Mouse (Mus musculus) embryo, embryonic 10.5 days (tissue): ENCODE measurements at regions not wholly inside any gene's neighbourhood (a gene's known extent, or its start where the extent isn't known, plus 50 kb on each side); places are given as distances from the start of the nearest gene placed in this dataset.

Source experiments
- DNase-seq: peaks from one replicate; pipeline ENCODE4 v3.0.0-alpha.2; 2015; ENCODE audit warnings: low spot score

- peak; percentile 78 for DNase-seq
These were observed 198.4 kb downstream of the Klf6 start for GRCm38 (mm10) chr13:6059515-6060228.

DNA sequence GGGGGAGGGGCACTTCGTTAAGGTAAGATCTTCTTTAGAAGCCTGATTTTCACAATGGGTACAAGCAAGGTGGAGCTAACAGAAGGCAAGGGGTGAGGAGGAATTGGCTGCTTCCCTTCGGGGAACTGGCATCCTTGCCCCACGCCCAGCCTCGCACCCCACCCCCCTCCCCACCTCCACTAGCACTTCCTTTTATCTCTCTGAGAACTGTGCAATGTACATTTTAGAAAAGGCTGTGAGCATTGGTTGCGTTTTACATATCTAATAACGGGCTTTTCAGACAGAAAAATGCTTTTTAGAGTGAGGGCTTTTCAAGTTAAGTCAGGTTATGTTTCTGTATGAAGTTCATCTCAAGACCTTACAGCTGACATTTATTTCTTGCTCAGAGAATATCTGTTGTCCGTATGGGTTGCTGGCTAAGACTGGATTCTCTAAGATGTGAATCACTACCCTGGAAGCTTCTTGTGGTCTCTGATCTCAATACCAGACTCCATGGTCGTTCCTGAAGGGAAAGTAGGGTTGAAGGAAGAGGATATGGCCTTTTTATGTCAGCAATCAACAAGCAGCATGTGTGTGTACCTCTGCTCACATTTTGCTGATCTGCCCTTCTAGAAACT is 199.1 kb downstream of the Klf6 start:
- peak; percentile 9 for DNase-seq

DNA sequence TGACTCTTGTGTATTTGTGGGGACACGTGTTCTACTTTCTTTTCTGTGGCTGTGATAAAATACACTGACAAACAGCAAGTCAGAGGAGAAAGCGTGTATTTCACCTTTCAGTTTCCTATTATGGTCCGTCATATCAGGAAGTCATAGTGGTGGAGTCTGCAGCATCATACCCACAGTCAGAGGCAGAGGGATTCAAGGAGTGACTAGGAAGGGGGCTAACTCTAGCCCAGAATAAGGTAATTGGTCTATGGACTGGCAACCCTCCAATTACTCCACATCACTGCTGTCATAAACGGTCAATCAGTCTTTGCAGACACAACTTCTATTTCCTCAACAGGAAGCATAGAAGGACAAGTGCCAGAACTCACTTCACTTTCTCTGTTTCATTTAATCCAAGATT is 201.0 kb downstream of the Klf6 start:
- DNase-seq, result no peak

DNA sequence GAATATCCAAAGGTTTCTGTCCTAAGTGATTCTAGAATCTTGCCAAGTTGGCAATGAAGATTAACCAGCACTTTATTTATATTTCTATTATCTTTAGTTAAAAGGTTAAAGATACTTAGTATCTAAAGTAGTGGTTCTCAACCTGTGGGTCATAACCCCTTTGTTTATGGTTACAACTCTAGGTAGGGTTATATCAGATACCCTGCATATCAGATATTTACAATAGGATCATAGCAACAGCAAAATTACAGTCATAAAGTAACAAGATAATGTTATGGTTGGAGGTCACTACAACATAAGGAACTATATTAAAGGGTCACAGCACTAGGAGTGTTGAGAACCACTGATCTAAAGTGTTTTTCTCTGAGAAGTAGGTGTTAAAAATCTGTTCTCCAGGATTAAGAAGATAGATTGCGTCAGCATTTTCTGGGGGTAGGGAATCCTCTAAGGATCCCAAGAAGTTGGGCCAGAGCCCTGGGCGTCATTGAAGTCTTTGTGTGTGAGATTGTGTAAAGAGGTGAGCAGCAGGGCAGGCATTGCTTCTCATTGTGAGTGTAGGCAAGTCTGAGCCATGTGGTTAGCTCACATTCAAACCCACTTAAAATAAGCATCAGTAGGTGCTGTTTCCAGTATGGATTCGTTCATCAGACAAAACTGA is 201.6 kb downstream of the Klf6 start:
- no peak for DNase-seq

DNA sequence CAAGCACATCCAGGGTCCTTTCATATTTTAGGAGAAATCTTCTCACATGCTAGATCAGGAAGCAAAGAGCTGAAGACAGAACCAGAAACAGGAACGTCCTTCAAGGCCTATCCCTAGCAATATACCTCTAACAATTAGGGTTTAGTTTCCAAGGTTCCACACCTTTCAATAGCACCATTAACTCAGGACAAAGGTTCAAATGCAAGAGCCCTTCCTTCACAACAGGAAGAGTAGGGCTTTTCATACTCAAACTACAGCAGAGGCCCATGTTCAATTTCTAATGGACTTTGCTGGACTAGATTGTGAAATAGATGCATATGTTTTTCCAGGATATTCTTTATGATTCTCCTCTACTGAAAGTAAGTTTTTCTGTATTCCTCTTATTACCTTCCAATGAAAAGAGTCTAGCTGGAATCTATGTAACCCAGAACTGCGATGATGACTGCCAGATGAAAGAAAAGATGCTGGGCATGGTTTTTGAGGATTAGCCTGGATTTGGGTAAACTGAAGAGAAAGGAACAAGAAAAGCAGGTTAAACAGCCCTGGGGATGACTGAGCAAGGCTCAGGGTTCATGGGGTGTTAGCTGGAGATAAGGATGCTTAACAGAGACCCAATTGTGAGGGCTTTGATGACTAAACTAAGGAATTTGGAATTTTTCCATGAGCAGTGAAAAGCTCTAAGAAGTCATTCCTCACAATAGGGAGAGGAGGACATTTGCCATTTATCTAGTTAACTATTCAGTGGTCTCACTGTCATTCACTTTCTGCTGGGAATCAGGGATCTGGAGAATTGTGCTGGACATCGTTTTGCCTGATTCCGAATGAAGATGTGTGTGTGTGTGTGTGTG is 215.9 kb downstream of the Klf6 start:
- DNase-seq, result no peak

- DNase-seq, result peak; percentile 7
These were observed 224.6 kb downstream of the Klf6 start for GRCm38 (mm10) chr13:6085891-6086290.

- DNase-seq, result no peak
These were observed 247.9 kb downstream of the Klf6 start for GRCm38 (mm10) chr13:6109018-6109657.

DNA sequence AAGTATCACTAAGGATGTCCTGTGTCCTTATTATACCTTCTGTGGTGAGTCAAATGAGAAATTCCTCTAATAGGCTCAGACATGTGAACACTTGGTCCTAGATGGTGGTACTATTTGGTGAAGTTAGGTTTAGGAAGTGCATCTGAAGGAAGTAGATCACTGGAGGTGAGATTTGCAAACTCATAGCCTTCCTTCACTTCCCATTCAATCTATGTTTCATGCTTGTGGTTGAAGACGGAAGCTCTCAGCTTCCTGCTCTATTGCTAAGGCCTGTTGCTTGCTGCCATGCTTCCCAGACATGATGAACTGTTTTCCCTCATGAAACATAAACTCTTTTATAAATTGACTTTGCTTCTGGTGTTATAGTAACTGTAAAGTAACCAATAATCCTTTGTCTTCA is 258.4 kb downstream of the Klf6 start:
- DNase-seq, result no peak

- DNase-seq, result no peak
These were observed 266.0 kb downstream of the Klf6 start for GRCm38 (mm10) chr13:6127311-6127710.

GRCm38 (mm10) chr13:6128903-6129302 is 267.6 kb downstream of the Klf6 start:
- DNase-seq, result peak; percentile 30

GRCm38 (mm10) chr13:6131363-6131762 is 270.1 kb downstream of the Klf6 start:
- DNase-seq, result no peak

- DNase-seq, result no peak
These were observed 275.9 kb downstream of the Klf6 start for GRCm38 (mm10) chr13:6137170-6137569.

DNA sequence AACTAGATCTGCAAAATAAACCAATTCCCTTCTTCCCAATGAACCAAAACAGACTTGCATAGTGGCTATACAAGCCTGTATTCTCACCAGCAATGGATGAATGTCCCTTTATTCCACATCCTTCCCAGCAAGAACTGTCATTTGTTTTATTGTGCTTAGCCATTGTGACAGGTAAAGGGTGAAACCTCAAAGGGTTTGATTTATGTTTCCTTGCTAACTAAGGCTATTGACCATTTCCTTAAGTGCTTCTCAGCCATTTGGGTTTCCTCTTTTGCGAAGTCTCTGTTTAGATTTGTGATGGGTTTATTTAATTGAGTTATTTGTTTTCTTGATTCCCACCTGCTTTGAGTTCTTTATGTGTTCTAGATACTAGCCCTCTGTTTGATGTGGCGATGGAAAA is 281.5 kb downstream of the Klf6 start:
- no peak for DNase-seq

GRCm38 (mm10) chr13:6153657-6154056 is 292.4 kb downstream of the Klf6 start:
- DNase-seq, result no peak

GRCm38 (mm10) chr13:6156191-6156590 is 294.9 kb downstream of the Klf6 start:
- no peak for DNase-seq

GRCm38 (mm10) chr13:6157029-6157428 is 295.7 kb downstream of the Klf6 start:
- peak; percentile 52 for DNase-seq

DNA sequence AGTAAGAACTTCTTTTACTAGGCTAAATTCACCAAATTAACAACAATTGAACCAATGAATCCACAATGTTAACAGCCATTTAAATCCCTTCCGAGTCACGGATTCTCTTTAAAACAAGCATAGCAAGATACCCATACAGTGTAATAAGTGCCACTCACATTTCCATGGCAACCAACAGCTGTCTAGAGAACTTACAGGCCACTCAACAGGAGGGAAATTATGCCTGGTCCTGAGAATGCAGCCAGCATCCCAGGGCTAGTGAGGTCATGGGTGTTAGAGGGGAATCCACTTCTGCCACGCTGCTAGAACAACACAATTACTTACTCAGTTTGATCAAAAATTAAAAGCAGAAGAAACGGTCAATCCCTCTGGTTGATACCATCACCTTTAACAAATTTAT is 296.7 kb downstream of the Klf6 start:
- DNase-seq, result peak; percentile 77

GRCm38 (mm10) chr13:6159412-6159811 is 298.1 kb downstream of the Klf6 start:
- peak; percentile 67 for DNase-seq

DNA sequence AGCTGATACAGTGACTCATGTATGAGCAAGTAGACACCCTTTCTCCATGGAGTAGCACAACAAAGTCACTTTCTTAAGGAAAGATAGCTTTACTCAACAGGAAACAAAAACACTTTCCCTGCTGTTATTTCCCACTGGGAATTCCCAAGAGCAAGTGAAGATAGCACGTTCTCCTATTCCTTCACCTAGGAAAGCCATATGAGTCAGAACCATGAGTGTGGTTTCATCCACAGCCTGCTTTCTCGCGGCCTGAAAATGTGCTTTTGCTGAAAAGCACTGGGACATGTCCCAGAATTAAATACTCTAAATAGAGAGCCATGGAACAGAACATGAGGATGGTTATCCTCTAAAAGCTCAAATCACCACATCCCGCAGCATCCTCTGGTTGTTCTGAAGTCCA is 304.6 kb downstream of the Klf6 start:
- DNase-seq, result no peak

GRCm38 (mm10) chr13:6167055-6167761 is 305.9 kb downstream of the Klf6 start:
- no peak for DNase-seq

DNA sequence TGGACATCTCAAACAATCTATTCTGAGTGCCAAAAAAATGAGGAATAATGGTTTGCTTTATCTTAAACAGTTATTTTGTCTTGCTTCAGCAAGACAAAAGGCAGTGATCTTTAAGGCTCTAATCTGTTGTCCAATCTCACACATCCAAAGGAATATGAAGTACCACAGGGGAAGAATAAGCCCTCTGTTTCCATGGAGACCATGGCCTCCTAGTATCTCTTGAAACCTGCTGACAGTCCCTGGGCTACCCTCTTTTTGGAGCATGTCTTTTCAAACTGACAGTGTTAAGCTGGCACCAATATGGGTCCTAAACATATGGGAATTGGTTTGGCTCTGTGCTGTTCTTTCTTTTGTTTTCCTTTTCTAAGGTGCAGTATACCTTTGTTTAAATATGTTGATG is 311.8 kb downstream of the Klf6 start:
- no peak for DNase-seq
